Mouse (Mus musculus) neural tube, embryonic 11.5 days (tissue): ENCODE data around the gene Cog8. TPM values are rescaled to one million over a fixed set of nuclear protein-coding genes. Genes with fewer than 3 reads are reported as not detected.

Experiments used
- ATAC-seq: fragments of 200-750 bp; cut with Nextera tagmentation; 2 replicates; pipeline ENCODE4 v1.8.0; 2017; ENCODE audit warnings: moderate number of reproducible peaks, mild to moderate bottlenecking, moderate TSS enrichment, moderate library complexity; ENCODE audit not compliant: insufficient read depth, low FRiP score, low TSS enrichment
- DNase-seq: peaks from one replicate; pipeline ENCODE4 v3.0.0-alpha.2; 2015; ENCODE audit warnings: low spot score
- H3K27ac ChIP-seq: fragments of 300-500 bp; sonication (generic); 2 replicates; pipeline ENCODE4 v1.5.1; 2014; ENCODE audit warnings: low read depth, mild to moderate bottlenecking, low read length
- H3K27me3 ChIP-seq: fragments of 300-500 bp; sonication (generic); 2 replicates; pipeline ENCODE4 v1.6.1; 2014; ENCODE audit warnings: mild to moderate bottlenecking, low read length, mixed read lengths; ENCODE audit not compliant: control insufficient read depth, insufficient read depth
- H3K36me3 ChIP-seq: fragments of 300-500 bp; sonication (generic); 2 replicates; pipeline ENCODE4 v1.6.1; 2014; ENCODE audit warnings: mild to moderate bottlenecking, low read length, moderate library complexity, mixed read lengths; ENCODE audit not compliant: control insufficient read depth, insufficient read depth
- H3K4me1 ChIP-seq: fragments of 300-500 bp; sonication (generic); 2 replicates; pipeline ENCODE4 v1.6.1; 2014; ENCODE audit warnings: low read length, mixed read lengths; ENCODE audit not compliant: control insufficient read depth, insufficient read depth
- H3K4me2 ChIP-seq: fragments of 300-500 bp; sonication (generic); 2 replicates; pipeline ENCODE4 v1.6.1; 2014; ENCODE audit warnings: low read depth, mild to moderate bottlenecking, moderate library complexity
- H3K4me3 ChIP-seq: fragments of 300-500 bp; sonication (generic); 2 replicates; pipeline ENCODE4 v1.5.1; 2014; ENCODE audit warnings: low read depth, low read length
- H3K9ac ChIP-seq: fragments of 300-500 bp; sonication (generic); 2 replicates; pipeline ENCODE4 v1.6.1; 2014; ENCODE audit warnings: mild to moderate bottlenecking, low read length
- H3K9me3 ChIP-seq: fragments of 300-500 bp; sonication (generic); 2 replicates; pipeline ENCODE4 v1.6.1; 2016; ENCODE audit warnings: low read length; ENCODE audit not compliant: control insufficient read depth
- WGBS: fragments of 180-500 bp; shearing (Covaris S2); extraction: QIAGEN DNeasy Blood & Tissue Kit; methylation state at CpG from one replicate; pipeline ENCODE4 v1.1.7; 2014; 5-methylcytosine and 5-hydroxymethylcytosine counted together
- polyA plus RNA-seq: library from polyadenylated mRNA; unstranded; fragments of >200 nt; fragmentation: Nextera tagmentation; extraction: Ambion mirVana; gene quantifications from 2 replicates; pipeline ENCODE4 v1.2.1, GENCODE M21; 2014

Gene Cog8
- 42.4 and 42.8 TPM in 2 replicates for polyA plus RNA-seq

GRCm38 (mm10) chr8:107056076-107056972 is at the start of gene Cog8, which contains the start of gene Nip7:
Cog8 (minus strand) TSS chr8:107056689.
Nip7 (plus strand) TSS chr8:107056877.
- WGBS, result under 1% methylated on average over 84 of the region's 88 CpGs
- H3K27me3 ChIP-seq, result no peaks in the 10 kb centered on the region
- H3K27ac ChIP-seq, result no peak within 1 kb of the TSS
- peaks cover 7% of the 10 kb centered on the region; the same call in 1 of the 2 replicates for H3K4me1 ChIP-seq
- H3K9me3 ChIP-seq, result no peaks in the 10 kb centered on the region
- H3K36me3 ChIP-seq, result peaks cover 19% of the 10 kb centered on the region
- H3K9ac ChIP-seq, result peak within 1 kb of the TSS; percentile 78
- DNase-seq (peak; percentile 97), ATAC-seq (peak; percentile 91)
- H3K4me2 ChIP-seq, result peak within 1 kb of the TSS; percentile 93
- peak within 1 kb of the TSS; percentile 96 for H3K4me3 ChIP-seq

- DNase-seq (peak; percentile 78), ATAC-seq (no peak)
- Histone ChIP-seq H3K27me3 (no peaks in the 10 kb centered on the region), H3K27ac (no peak overlapping the region), H3K36me3 (no peaks in the 10 kb centered on the region), H3K4me1 (no peaks in the 10 kb centered on the region), H3K4me2 (no peak overlapping the region), H3K9me3 (no peaks in the 10 kb centered on the region), H3K9ac (no peak overlapping the region), H3K4me3 (no peak overlapping the region)
- WGBS, result 12% methylated on average over 4 of the region's 4 CpGs
Measured at GRCm38 (mm10) chr8:107104547-107104946, 48.1 kb upstream of the Cog8 start.

GRCm38 (mm10) chr8:107100635-107101034 is 44.1 kb upstream of the Cog8 start:
- Histone ChIP-seq H3K4me1 (peaks cover 1% of the 10 kb centered on the region; the same call in 1 of the 2 replicates), H3K27me3 (no peaks in the 10 kb centered on the region), H3K4me2 (no peak overlapping the region), H3K9ac (no peak overlapping the region), H3K36me3 (no peaks in the 10 kb centered on the region), H3K9me3 (no peaks in the 10 kb centered on the region), H3K4me3 (no peak overlapping the region), H3K27ac (no peak overlapping the region)
- ATAC-seq, result no peak
- WGBS, result 86% methylated on average over 2 of the region's 2 CpGs
- DNase-seq, result no peak

GRCm38 (mm10) chr8:107096366-107097036 is 40.0 kb upstream of the Cog8 start, which contains the start of gene Terf2:
Terf2 (minus strand) TSS chr8:107096547.
- Histone ChIP-seq H3K27ac (peak within 1 kb of the TSS; percentile 86), H3K4me1 (peaks cover 10% of the 10 kb centered on the region), H3K4me3 (peak within 1 kb of the TSS; percentile 88), H3K27me3 (no peaks in the 10 kb centered on the region), H3K9me3 (no peaks in the 10 kb centered on the region), H3K36me3 (no peaks in the 10 kb centered on the region), H3K9ac (peak within 1 kb of the TSS; percentile 72), H3K4me2 (peak within 1 kb of the TSS; percentile 63)
- ATAC-seq (peak; percentile 96), DNase-seq (peak; percentile 96)
- WGBS, result 4% methylated on average over 39 of the region's 39 CpGs

- H3K4me3 ChIP-seq, result peak overlapping the region; percentile 88
- peak overlapping the region; percentile 86 for H3K27ac ChIP-seq
- ATAC-seq (no peak; the same call in 1 of the 2 replicates), DNase-seq (no peak)
- H3K4me2 ChIP-seq, result peak overlapping the region; percentile 63
- 1% methylated on average over 45 of the region's 53 CpGs for WGBS
- no peaks in the 10 kb centered on the region for H3K27me3 ChIP-seq
- H3K36me3 ChIP-seq, result 0 out of 2 replicates have a peak, but pooled peaks cover 2% of the 10 kb centered on the region
- H3K9ac ChIP-seq, result peak overlapping the region; percentile 72
- H3K9me3 ChIP-seq, result no peaks in the 10 kb centered on the region
- H3K4me1 ChIP-seq, result peaks cover 10% of the 10 kb centered on the region
Measured at GRCm38 (mm10) chr8:107095717-107096365, 39.4 kb upstream of the Cog8 start.

GRCm38 (mm10) chr8:107090531-107090930 is 34.0 kb upstream of the Cog8 start:
- no peak overlapping the region for H3K9ac ChIP-seq
- no peaks in the 10 kb centered on the region for H3K9me3 ChIP-seq
- H3K27ac ChIP-seq, result no peak overlapping the region
- H3K36me3 ChIP-seq, result peaks cover 14% of the 10 kb centered on the region
- no peaks in the 10 kb centered on the region for H3K27me3 ChIP-seq
- no peak overlapping the region for H3K4me2 ChIP-seq
- ATAC-seq, result no peak
- WGBS, result 98% methylated on average over 7 of the region's 7 CpGs
- no peak for DNase-seq
- peaks cover 8% of the 10 kb centered on the region for H3K4me1 ChIP-seq
- no peak overlapping the region for H3K4me3 ChIP-seq

- Histone ChIP-seq H3K4me1 (no peaks in the 10 kb centered on the region), H3K4me3 (no peak overlapping the region)
Measured at GRCm38 (mm10) chr8:107088526-107089063, 32.1 kb upstream of the Cog8 start.

GRCm38 (mm10) chr8:107086018-107086417 is 29.5 kb upstream of the Cog8 start:
- Histone ChIP-seq H3K9me3 (no peaks in the 10 kb centered on the region), H3K36me3 (peaks cover 14% of the 10 kb centered on the region), H3K27me3 (no peaks in the 10 kb centered on the region), H3K27ac (no peak overlapping the region), H3K4me3 (no peak overlapping the region), H3K4me1 (no peaks in the 10 kb centered on the region), H3K9ac (no peak overlapping the region), H3K4me2 (no peak overlapping the region)
- ATAC-seq (no peak), DNase-seq (no peak)
- WGBS, result 97% methylated on average over 5 of the region's 5 CpGs

More at GRCm38 (mm10) chr8:107088526-107089063, 32.1 kb upstream of the Cog8 start:
- ATAC-seq, result no peak
- no peak for DNase-seq
- Histone ChIP-seq H3K9ac (no peak overlapping the region), H3K27ac (no peak overlapping the region), H3K4me2 (no peak overlapping the region), H3K9me3 (no peaks in the 10 kb centered on the region), H3K36me3 (peaks cover 14% of the 10 kb centered on the region), H3K27me3 (no peaks in the 10 kb centered on the region)
- 93% methylated on average over 5 of the region's 5 CpGs for WGBS
